Mouse (Mus musculus): ENCODE measurements around the gene Bpifb9b.
A peak's percentile ranks its signal among the peaks of the same experiment; 100 is the strongest.
"Not testable (repeated sequence)": the region's sequence is repeated elsewhere in the genome, so short reads cannot be mapped to it uniquely, and the experiment has no call there.

Gene Bpifb9b

DNA sequence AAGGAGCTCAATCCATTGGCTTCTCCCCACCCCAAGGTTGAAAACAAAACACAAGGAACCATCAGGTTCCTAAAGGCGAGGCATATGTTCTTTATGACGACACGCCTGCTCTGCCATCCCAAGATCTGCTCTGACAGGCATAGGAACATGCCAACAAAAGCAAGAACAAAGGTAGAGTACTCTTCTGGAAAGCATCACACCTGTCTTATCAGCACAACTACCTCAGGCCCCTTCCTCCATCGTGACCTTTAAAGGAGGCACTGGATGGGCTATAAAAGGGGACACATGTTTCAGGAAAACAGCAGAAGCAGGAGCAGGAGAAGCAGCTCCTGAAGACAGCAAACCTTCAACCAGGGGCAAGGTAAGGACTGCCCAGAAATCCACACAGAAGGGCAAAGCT is at the start of gene Bpifb9b:
Gene Bpifb9b, plus strand, starts transcription at position 301 of the 400 bp plus-strand sequence.
- DNase-seq (ENCODE audit: low read depth) = not testable (repeated sequence)

DNA sequence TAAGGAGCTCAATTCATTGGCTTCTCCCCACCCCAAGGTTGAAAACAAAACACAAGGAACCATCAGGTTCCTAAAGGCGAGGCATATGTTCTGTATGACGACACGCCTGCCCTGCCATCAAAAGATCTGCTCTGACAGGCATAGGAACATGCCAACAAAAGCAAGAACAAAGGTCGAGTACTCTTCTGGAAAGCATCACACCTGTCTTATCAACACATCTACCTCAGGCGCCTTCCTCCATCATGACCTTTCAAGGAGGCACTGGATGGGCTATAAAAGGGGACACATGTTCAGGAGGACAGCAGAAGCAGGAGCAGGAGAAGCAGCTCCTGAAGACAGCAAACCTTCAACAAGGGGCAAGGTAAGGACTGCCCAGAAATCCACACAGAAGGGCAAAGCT is 49.5 kb upstream of the Bpifb9b start, which contains the start of gene Bpifb9a:
Gene Bpifb9a, plus strand, starts transcription at position 301 of the 400 bp plus-strand sequence.
- not testable (repeated sequence) for DNase-seq (ENCODE audit: low read depth)

- not testable (repeated sequence) for DNase-seq (ENCODE audit: low read depth)
Measured at GRCm38 (mm10) chr2:154264397-154264796, 42.6 kb upstream of the Bpifb9b start.

- not testable (repeated sequence) for DNase-seq (ENCODE audit: low read depth)
Measured at GRCm38 (mm10) chr2:154291866-154292265, 15.2 kb upstream of the Bpifb9b start.

- DNase-seq (ENCODE audit: low read depth) = no peak
Measured at GRCm38 (mm10) chr2:154292833-154293232, 14.2 kb upstream of the Bpifb9b start.

DNA sequence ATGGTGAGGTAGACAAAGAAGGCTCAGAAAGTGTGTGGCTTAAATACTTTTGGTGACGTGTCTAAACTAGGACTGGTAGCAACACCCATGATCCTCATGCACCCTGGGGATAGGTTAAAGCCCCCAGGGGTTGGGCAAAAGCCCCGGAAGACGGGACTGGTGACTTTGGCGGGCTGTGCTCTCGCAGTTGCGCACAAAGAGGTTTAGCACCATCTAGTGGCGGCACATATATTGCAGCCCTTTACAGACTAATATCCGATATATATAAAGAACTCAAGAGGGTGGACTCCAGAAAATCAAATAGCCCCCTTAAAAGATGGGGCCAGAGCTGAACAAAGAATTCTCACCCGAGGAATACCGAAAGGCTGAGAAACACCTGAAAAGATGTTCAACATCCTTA is 12.3 kb upstream of the Bpifb9b start:
- peak; percentile 64 for DNase-seq (ENCODE audit: low read depth)

GRCm38 (mm10) chr2:154300496-154300895 is 6.5 kb upstream of the Bpifb9b start:
- DNase-seq (ENCODE audit: low read depth) = peak; percentile 79

GRCm38 (mm10) chr2:154301763-154302162 is 5.3 kb upstream of the Bpifb9b start:
- no peak for DNase-seq (ENCODE audit: low read depth)

GRCm38 (mm10) chr2:154304604-154305003 is 2.4 kb upstream of the Bpifb9b start:
- DNase-seq (ENCODE audit: low read depth) = not testable (repeated sequence)

DNA sequence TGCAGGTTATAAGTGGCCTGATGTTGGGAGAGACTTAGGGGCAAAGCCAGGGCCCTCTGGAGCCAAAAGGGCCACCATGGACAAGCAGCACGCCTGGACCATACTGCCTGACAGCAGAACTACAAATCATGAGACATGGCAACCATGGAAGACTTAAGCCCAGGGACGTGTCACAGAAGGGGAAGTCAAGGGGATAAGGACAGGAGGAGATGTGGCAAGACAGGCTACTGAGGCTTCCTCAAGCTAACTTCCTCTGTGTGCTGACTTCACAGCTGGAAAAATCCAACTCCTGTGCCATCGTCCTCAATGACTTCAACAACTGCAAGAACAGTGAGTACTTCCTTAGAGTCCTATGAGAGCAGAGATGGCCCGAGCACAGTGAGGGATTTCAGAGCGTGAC is 6.7 kb downstream of the Bpifb9b start:
- DNase-seq (ENCODE audit: low read depth) = not testable (repeated sequence)

GRCm38 (mm10) chr2:154326852-154327251 is 19.8 kb downstream of the Bpifb9b start:
- DNase-seq (ENCODE audit: low read depth) = no peak

- DNase-seq (ENCODE audit: low read depth) = no peak
Measured at GRCm38 (mm10) chr2:154335572-154335971, 28.5 kb downstream of the Bpifb9b start.

GRCm38 (mm10) chr2:154338161-154338560 is 31.1 kb downstream of the Bpifb9b start:
- DNase-seq (ENCODE audit: low read depth) = no peak

DNA sequence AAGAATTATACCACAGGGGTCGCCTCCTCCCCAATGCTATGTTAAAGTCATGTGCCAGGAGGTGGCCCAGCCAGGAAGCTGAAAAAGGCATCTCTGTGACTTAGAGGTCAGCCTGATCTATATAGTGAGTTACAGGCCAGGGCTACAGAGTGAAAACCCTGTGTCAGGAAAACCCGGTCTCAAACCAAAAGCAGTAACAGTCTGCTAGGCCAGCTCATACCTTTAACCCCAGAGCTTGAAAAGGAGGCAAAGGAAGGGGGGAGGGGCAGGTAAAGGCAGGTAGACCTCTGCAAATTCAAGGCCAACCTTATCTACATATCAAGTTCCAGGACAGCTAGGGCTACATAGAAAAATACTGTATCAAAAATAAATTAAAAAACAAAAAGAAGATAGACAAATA is 32.3 kb downstream of the Bpifb9b start:
- no peak for DNase-seq (ENCODE audit: low read depth)

- DNase-seq (ENCODE audit: low read depth) = no peak
Measured at GRCm38 (mm10) chr2:154348152-154348551, 41.1 kb downstream of the Bpifb9b start.

GRCm38 (mm10) chr2:154354000-154354425 is 47.0 kb downstream of the Bpifb9b start:
- peak; percentile 26 for DNase-seq (ENCODE audit: low read depth)

- DNase-seq (ENCODE audit: low read depth) = no peak
Measured at GRCm38 (mm10) chr2:154367510-154367909, 60.5 kb downstream of the Bpifb9b start.
